Mouse (Mus musculus) bone marrow macrophage, adult 2 months (primary cell): ENCODE measurements around the gene Tbxa2r.

Experiments used
- CTCF ChIP-seq: IDR thresholded peaks from 2 replicates; pipeline ENCODE4 v1.5.1; 2012; ENCODE audit warnings: low read depth, mild to moderate bottlenecking, low read length, moderate library complexity
- POLR2A ChIP-seq: IDR thresholded peaks from 2 replicates; pipeline ENCODE4 v1.6.1; 2012; ENCODE audit warnings: mild to moderate bottlenecking, low read depth, low read length, borderline replicate concordance

DNA sequence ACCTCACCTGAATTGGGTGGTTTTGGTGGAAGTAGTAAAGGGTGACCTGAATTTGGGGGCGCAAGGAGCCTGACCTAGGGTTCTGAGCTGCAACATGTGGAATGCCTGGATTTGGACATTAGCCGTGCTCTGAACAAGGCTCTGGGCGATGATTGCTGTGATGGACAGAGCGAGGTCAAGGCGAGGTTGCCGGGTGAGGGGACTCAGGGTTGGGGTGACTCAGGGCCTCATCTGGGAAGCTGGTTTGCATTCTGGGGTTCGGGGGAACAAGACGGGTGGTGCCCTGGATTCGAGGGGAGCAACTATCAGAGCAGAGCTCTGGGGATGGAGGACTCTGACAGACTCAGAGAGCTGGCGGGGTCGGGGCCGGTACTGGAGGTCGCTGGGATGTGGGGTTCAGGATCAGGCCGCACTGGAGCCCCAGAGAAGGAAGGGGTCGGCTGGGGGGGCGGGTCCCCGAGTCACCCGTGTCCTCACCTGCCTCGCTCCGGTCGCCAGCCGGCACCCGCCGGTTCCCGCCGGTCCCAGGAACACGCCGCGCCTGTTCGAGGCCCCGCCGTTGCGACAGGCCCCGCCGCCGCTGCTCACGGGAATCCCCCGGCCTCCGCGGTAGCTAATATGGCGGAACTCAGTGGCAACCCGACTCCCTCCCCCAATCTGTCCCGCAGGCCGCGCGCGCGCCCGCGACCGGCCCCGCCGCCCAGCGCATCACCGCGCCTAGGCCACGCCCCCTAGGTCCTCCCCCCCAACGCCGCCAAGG lies 49.4 kb downstream of the Tbxa2r start, which contains the start of gene Fzr1:
- no peak for TF ChIP-seq POLR2A
- TF ChIP-seq CTCF = no peak
